Mouse (Mus musculus): ENCODE data around the gene Olfr1396.
"Not testable (repeated sequence)": the region's sequence is repeated elsewhere in the genome, so short reads cannot be mapped to it uniquely, and the experiment has no call there.

Olfr1396 gene

GRCm38 (mm10) chr11:49091171-49091570, 23.5 kb downstream of the Olfr1396 start:
- in situ Hi-C loops (cut with MboI, MseI), result loop anchor here (10.0 kb wide), 1 partner anchor 286 kb away; the partner anchor contains the start of gene Rack1

- in situ Hi-C loops (cut with MboI, MseI), result loop anchor here (10.0 kb wide), 1 partner anchor 286 kb away; the partner anchor contains the start of gene Rack1
Measured at GRCm38 (mm10) chr11:49090551-49090950, 24.1 kb downstream of the Olfr1396 start.

DNA sequence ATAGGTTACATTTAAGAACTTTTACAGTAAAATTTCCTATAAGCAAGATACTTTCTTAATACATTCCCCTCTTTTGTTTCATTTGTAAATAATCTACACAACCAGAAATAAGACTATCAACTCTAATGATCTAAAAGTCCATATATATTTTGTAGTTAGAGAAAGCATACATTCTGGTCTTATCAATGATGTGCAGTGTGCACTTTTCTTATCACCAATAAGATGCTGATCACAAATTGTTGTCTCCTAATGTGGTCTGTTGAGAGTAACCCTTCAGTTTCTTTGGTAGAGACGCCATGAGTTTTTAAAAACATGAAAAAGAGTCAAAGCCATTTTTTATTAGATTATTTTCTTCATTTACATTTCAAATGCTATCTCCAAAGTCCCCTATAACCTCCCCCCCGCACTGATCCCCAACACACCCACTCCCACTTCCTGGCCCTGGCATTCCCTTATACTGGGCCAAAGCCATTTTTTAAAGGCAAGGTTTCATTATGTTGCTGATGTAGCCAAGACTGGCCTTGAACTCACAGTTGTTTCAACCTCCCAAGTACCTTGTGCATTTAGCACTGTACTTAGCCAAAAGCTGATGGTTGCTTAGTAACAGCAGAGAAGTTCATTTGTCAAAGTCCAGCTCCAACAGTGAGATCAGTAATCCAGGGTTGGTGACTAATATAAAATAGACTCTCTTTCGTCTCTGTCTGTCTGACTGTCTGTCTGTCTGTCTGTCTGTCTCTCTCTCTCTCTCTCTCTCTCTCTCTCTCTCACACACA, 24.8 kb downstream of the Olfr1396 start:
- in situ Hi-C loops (cut with MboI, MseI), result loop anchor here (10.0 kb wide), 1 partner anchor 285 kb away; the partner anchor contains the start of gene Rack1

GRCm38 (mm10) chr11:49088990-49089652, 25.6 kb downstream of the Olfr1396 start:
- in situ Hi-C loops (cut with MboI, MseI), result no loop called here

DNA sequence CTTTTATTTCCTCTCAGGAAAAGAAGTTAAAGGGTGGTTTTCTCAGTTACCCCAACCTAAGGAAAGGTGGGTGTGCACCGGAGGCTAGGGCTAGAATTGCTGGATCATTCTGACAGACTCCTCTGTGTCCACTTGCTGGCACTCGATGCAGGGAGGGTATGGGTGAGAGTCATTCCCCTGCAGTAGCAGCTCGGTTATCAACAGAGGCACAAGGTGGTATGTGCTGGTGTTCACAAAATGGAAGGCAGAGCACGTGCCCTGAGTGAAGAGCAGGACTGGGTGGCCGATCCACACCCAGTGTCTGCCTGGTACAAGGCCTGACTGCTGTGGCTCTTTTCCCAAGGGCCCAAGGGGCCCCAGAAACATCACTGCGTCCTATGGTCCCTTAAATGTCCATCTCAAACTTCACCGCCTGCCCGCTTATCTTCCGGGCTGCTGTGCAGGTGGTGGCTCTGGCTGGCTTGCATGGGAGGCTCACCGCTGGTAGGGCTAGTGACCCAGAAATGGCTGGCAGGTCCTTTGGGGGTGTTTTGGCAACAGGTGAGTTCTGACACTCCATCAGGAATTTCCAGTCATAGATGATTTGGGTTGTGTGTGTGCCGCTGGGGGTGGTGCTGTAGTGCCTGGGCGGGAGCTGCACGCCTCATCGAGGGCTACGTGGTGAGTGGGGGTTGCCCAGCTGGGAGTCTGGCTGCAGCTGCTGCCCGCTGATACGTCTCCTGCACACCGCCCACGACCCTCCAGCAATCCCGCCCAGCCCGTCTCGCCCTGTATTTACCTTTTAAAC, 26.7 kb downstream of the Olfr1396 start:
- in situ Hi-C loops (cut with MboI, MseI), result no loop called here

DNA sequence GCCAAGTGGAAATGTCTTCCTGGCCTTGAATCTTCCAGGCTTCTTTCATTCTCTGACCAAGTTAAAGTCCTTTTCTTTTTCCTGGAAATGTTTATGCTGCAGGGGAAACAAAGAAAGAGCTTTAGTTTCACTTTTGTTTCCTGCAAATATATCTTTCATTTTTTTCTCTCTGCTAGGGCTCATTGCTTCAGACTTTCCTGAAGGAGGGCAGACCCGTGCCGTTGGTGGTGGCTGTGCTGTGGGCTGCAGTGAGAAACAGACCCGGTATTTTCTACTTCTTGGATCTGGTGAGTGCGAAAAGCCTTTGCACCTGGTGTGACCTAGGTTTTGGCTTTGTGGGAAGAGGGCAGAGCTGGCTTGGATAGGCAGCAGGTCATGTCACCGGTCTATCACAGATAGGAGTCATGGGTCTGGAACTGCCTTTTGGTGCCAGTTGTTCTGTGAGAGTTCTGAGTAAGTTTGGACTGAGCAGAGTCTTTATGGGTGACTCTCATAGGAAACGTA, 27.8 kb downstream of the Olfr1396 start:
- in situ Hi-C loops (cut with MboI, MseI), result no loop called here

DNA sequence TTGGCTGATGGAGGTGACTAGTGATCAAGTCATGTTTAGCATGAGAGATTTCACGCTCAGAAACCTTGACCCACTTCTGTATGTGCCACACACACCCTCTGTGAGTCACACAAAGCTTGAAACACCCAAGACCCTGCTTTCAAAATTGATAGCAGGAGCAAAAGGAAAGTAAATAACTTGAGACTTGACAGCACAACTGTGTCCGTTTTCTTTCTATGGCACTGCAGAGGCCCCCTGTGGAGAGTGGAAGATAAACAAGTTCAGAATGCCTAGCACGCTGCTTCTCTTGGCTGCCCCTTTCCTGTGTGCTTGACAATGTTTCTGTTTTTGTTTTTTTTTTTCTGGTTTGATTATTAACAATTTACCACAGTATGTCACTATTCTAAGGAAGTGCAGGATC, 29.8 kb downstream of the Olfr1396 start:
- in situ Hi-C loops (cut with MboI, MseI), result loop anchor here (5.0 kb wide), 1 partner anchor 108 kb away; the partner anchor contains the start of genes 9930111J21Rik1 and Olfr56

DNA sequence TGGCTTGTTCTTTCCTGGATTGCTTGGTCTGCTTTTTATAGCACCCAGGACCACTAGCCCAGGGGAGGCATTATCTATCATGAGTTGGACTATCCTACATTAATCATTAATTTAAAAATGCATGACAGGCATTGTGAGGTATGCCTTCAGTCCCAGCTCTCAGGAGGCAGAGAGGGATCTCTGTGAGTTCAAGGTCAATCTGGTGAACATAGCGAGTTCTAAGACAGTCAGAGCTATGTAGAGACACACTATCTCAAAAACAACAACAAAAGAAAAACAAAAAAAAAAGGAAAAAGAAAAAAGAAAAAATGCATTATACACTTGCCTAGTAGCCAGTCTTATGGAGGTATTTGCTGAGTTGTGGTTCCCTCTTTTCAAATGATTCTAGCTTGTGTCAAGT, 30.3 kb downstream of the Olfr1396 start:
- in situ Hi-C loops (cut with MboI, MseI), result loop anchor here (5.0 kb wide), 1 partner anchor 107 kb away; the partner anchor contains the start of genes 9930111J21Rik1 and Olfr56

GRCm38 (mm10) chr11:49083808-49084207, 30.9 kb downstream of the Olfr1396 start:
- in situ Hi-C loops (cut with MboI, MseI), result loop anchor here (5.0 kb wide), 1 partner anchor 107 kb away; the partner anchor contains the start of genes 9930111J21Rik1 and Olfr56

DNA sequence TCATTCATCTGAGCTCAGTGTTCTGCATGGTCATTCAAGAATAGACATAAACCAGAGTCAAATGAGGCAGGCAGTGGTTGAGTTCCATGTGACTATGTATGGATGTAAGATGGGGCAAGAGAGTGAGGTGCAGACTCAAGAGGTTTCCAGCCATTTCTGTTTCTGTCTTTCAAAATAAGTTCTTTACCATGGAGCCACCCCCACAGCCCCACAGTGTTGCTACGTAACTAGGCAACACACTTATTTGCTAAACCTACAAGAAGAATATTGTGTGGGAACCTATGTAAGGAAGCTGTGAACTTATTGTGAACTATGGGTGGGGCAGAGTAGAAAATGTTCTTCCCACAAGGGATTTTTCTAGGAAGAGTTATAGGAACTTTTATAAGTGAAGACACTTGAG, 31.5 kb downstream of the Olfr1396 start:
- in situ Hi-C loops (cut with MboI, MseI), result loop anchor here (5.0 kb wide), 1 partner anchor 106 kb away; the partner anchor contains the start of genes 9930111J21Rik1 and Olfr56

DNA sequence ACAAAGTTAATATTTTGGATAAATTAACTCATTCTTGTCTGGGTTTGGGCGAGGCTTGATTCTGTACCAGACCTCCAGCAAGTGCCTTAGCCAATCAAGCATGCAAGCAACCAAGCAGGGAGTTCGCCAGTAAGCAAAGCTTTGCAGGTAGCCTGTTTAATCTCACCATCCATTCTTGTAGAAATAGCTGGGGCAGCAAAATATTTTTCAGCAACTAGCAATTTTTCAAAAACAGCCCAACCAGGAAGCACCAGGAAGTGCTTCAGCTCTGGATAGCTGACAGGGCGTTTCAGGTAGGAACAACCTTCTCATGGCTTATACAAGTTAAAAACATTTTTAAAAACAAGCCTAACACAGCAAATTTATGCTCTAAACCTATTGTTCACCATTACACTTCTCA, 32.8 kb downstream of the Olfr1396 start:
- in situ Hi-C loops (cut with MboI, MseI), result loop anchor here (5.0 kb wide), 1 partner anchor 105 kb away; the partner anchor contains the start of genes 9930111J21Rik1 and Olfr56

GRCm38 (mm10) chr11:49081356-49081755, 33.3 kb downstream of the Olfr1396 start:
- in situ Hi-C loops (cut with MboI, MseI), result loop anchor here (5.0 kb wide), 1 partner anchor 104 kb away; the partner anchor contains the start of genes 9930111J21Rik1 and Olfr56

DNA sequence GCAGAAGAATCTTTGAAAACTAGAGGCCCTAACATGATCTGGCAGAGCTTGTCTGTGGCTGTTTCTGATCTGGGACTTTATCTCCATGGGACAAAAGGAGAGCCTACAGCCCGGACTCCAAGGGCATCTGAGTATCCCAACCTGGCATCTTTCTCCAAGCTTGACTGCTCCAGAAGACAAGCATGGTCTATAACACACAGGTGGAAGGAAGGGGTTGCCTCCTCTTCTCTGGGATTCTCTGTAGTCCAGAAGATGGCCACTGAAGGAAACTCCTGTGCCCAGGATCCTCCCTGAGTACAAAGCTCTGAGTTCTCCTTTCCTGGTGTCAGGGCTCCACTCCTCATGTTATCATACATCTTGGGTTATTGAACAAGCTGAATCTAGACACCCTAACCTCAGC, 34.0 kb downstream of the Olfr1396 start:
- in situ Hi-C loops (cut with MboI, MseI), result loop anchor here (5.0 kb wide), 1 partner anchor 103 kb away; the partner anchor contains the start of genes 9930111J21Rik1 and Olfr56

- in situ Hi-C loops (cut with MboI, MseI), result no loop called here
Measured at GRCm38 (mm10) chr11:49078719-49079118, 36.0 kb downstream of the Olfr1396 start.

DNA sequence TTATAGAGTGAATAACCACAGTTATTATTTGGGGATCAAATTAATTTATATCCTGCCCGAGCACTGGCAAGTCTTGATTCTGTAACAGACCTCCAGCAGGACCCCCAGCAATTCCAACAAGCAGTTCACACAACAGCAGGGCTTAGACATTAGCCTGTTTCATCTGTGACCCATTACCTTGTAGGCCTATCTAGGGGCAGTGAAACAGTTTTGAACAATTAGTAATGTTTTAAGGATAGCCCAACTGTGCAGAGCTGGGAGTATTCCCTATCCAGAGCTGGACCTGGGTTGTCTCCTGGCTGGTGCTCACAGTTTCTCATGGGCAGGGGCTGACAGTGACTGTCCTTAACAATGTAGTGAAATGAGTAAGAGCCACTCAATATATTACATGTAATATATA, 37.7 kb downstream of the Olfr1396 start:
- in situ Hi-C loops (cut with MboI, MseI), result no loop called here

- in situ Hi-C loops (cut with MboI, MseI), result not testable (repeated sequence)
Measured at GRCm38 (mm10) chr11:49076001-49076757, 38.5 kb downstream of the Olfr1396 start, which contains the start of gene Ifi47. Gene Ifi47, plus strand, starts transcription at chr11:49076587.

GRCm38 (mm10) chr11:49068358-49068757, 46.3 kb downstream of the Olfr1396 start:
- in situ Hi-C loops (cut with MboI, MseI), result no loop called here

DNA sequence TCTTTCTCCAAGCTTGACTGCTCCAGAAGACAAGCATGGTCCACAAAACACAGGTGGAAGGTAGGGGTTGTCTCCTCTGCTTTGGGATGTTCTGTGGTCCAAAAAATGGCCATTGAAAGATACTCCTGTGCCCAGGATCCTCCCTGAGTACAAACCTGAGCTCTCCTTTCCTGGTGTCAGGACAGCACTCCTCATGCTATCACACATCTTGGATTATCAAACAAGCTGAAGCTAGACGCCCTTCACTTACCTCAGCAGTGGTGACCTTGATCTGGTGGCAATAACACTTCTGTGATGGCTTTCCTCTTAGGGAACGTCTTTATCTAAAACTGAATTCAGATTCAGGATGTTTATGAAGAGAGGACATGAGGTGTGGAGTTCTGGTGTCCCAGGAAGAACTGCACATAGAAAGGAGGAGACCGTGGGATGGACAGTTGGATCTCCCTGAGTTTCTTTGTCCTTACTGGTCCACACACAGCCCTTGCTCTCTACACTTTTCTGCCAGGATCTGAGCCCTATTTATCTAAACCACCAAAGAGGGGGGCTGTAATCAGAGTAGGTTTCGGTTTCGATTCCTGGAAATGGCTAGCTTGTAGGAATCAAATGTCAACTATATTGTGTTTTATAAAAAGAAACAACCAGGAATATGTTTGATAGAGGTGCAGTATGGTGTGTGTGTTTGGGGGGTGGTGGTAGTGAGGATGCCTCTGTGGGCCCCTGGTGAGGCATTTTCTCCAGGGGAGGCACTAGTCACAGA, 50.8 kb downstream of the Olfr1396 start, which contains the start of gene Tgtp2:
TSS of gene Tgtp2 (minus strand) at position 494 of the 757 bp plus-strand sequence.
- in situ Hi-C loops (cut with MboI, MseI), result loop anchor here (5.0 kb wide), 1 partner anchor 72 kb away; the partner anchor contains the start of genes Gm12185 and Tgtp1

- in situ Hi-C loops (cut with MboI, MseI), result loop anchor here (5.0 kb wide), 1 partner anchor 70 kb away; the partner anchor contains the start of genes Gm12185 and Tgtp1
Measured at GRCm38 (mm10) chr11:49061865-49062264, 52.8 kb downstream of the Olfr1396 start.
